Mouse (Mus musculus): ENCODE results near the gene Jak2. TPM values are rescaled to one million over a fixed set of nuclear protein-coding genes. Genes with fewer than 3 reads are reported as not detected.

Jak2 gene
- polyA plus RNA-seq, 1 experiment = 7.0 TPM

DNA sequence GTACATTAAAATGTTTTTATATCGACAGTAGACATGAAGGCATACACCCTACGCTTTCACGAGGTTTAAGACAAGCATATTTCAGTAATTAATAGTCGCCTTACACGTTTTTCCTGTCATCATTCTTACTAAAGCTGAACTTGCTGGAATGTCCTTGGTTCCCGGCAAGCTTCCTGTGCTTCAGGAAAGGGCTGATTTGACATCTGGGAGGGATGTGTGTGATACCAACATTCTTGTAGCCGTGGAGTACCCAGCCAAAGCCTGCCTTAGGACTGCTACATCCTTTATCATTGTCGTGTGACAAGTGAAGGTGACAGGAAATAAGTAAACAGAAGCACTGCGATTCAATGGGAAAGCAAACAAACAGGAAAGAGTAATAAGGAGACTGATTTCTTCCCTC is 13.5 kb upstream of the Jak2 start:
- WGBS = 47% methylated on average over 9 of the region's 9 CpGs
- Histone ChIP-seq H3K4me3 (ENCODE audit: insufficient read depth, low read depth, low read length) (no peak overlapping the region), H3K27ac (ENCODE audit: insufficient read depth, low read depth, low read length) (no peak overlapping the region), H3K4me1 (ENCODE audit: control insufficient read depth, insufficient read depth, low read length) (peaks cover 4% of the 10 kb centered on the region; the same call in 1 of the 2 replicates), H3K36me3 (ENCODE audit: control insufficient read depth, insufficient read depth, low read length) (no peaks in the 10 kb centered on the region), H3K27me3 (replicated peaks; ENCODE audit: control insufficient read depth, insufficient read depth, low read length) (no peaks in the 10 kb centered on the region)
- TF ChIP-seq CTCF (conservative IDR thresholded peaks at IDR 0.05; ENCODE audit: insufficient read depth, insufficient read length, low read depth, low read length) (no peak), POLR2A (IDR thresholded peaks at IDR 0.05; ENCODE audit: low read depth, low read length) (no peak)
- DNase-seq = peak; percentile 39

DNA sequence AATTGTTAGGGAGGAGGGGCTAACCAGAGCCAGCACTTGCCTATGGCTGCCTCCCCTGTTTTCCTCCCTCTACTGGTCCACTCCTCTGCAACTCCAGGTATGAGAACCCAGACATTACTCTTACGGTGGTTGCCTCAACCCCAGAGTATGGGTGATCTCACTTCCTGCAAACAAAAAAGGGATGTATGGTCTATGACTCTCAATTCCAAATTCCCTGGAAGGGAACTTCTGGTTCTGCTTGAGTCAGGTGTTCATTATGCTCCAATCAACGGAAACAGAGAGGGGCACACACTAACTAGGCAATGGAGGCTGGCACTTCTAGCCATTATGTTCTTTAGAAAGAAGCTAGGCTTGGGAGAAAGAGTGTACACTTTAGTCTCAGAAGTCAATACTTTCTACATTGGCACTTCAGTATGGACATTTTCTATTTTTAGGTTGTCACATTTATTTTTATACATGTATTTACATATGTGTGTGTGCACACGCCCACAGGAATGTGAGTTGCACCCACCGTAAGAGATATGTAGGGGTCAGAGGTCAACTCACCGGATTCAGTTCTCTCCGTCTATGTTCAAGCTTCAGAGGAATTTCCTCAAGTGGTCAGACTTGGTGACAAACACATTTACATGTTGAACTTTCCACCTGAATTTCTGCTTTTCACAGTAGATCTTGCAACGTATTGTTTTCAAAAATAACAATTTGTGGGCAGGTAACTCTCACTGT is 12.0 kb upstream of the Jak2 start:
- H3K27ac ChIP-seq (ENCODE audit: insufficient read depth, low read depth, low read length) = no peak overlapping the region
- WGBS = 73% methylated on average over 7 of the region's 7 CpGs
- DNase-seq = no peak
- H3K36me3 ChIP-seq (ENCODE audit: control insufficient read depth, insufficient read depth, low read length) = no peaks in the 10 kb centered on the region
- TF ChIP-seq POLR2A (IDR thresholded peaks at IDR 0.05; ENCODE audit: low read depth, low read length) (no peak), CTCF (conservative IDR thresholded peaks at IDR 0.05; ENCODE audit: insufficient read depth, insufficient read length, low read depth, low read length) (no peak)
- H3K27me3 ChIP-seq (replicated peaks; ENCODE audit: control insufficient read depth, insufficient read depth, low read length) = no peaks in the 10 kb centered on the region
- no peak overlapping the region for H3K4me3 ChIP-seq (ENCODE audit: insufficient read depth, low read depth, low read length)
- peaks cover 4% of the 10 kb centered on the region; the same call in 1 of the 2 replicates for H3K4me1 ChIP-seq (ENCODE audit: control insufficient read depth, insufficient read depth, low read length)

DNA sequence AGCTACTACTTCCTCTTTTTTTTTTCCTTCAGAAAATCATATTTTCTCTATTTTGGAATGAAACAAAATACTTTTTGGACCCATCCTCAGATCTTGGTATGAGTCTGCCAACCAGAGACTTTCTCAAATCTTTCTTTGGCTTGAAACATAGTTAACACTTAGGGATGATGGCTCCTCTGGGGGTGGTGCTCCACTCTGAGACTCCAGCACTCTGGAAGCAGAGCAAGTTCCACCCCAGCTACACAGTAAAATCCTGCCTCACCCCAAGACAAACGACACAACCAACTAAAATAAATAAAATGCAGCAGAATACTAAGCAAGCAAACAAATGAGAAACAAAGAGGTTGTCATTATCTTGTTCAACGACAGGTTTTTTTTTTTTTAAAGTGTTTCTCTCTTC is 11.0 kb upstream of the Jak2 start:
- H3K27ac ChIP-seq (ENCODE audit: insufficient read depth, low read depth, low read length) = no peak overlapping the region
- no peak for DNase-seq
- no peaks in the 10 kb centered on the region for H3K27me3 ChIP-seq (replicated peaks; ENCODE audit: control insufficient read depth, insufficient read depth, low read length)
- TF ChIP-seq POLR2A (IDR thresholded peaks at IDR 0.05; ENCODE audit: low read depth, low read length) (no peak), CTCF (conservative IDR thresholded peaks at IDR 0.05; ENCODE audit: insufficient read depth, insufficient read length, low read depth, low read length) (no peak)
- peaks cover 4% of the 10 kb centered on the region; the same call in 1 of the 2 replicates for H3K4me1 ChIP-seq (ENCODE audit: control insufficient read depth, insufficient read depth, low read length)
- no peak overlapping the region for H3K4me3 ChIP-seq (ENCODE audit: insufficient read depth, low read depth, low read length)
- WGBS = 64% methylated on average over 2 of the region's 2 CpGs
- H3K36me3 ChIP-seq (ENCODE audit: control insufficient read depth, insufficient read depth, low read length) = no peaks in the 10 kb centered on the region

DNA sequence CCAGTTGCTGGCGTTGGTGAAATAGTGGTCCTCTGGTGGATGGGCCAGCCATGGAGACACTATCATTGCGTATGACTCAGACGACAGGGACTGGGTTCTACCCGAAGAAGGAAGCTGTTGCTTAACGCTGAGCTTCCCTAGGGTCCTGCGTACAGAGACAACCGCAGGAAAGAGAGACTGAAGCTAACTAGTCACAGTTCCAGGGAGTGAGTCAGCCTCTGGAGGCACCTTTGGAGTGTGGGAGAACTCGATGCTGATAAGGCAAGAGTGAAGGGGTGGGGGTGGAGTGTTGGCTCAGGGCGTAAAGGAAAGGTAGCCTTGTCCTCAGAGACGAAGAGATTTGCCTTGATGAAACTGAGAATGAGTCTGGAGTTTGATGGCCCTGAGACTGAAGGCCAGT is 10.0 kb upstream of the Jak2 start:
- Histone ChIP-seq H3K27ac (ENCODE audit: insufficient read depth, low read depth, low read length) (no peak overlapping the region), H3K4me3 (ENCODE audit: insufficient read depth, low read depth, low read length) (no peak overlapping the region), H3K27me3 (replicated peaks; ENCODE audit: control insufficient read depth, insufficient read depth, low read length) (no peaks in the 10 kb centered on the region), H3K4me1 (ENCODE audit: control insufficient read depth, insufficient read depth, low read length) (peaks cover 4% of the 10 kb centered on the region; the same call in 1 of the 2 replicates), H3K36me3 (ENCODE audit: control insufficient read depth, insufficient read depth, low read length) (no peaks in the 10 kb centered on the region)
- 80% methylated on average over 10 of the region's 10 CpGs for WGBS
- DNase-seq = no peak
- no peak for TF ChIP-seq POLR2A (IDR thresholded peaks at IDR 0.05; ENCODE audit: low read depth, low read length)
- TF ChIP-seq CTCF (conservative IDR thresholded peaks at IDR 0.05; ENCODE audit: insufficient read depth, insufficient read length, low read depth, low read length) = no peak

DNA sequence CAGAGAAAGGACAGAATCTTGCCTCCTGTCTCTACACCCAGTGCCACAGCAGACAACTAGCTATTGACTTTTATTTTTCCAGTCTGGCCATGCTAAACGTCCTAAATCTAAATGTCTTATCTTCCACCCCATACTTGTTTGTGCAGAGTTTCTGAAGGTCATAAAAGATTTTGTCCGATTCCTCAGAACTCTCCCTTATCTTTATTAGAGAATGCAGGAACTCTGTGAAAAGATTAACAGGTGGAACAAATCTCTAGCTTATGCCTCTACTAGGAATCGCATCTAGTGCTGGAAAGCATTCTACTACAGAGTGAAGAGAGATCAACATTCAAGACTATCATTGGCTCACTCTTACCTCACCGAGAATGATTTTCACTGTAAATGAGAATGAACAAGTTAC is 1.7 kb upstream of the Jak2 start:
- DNase-seq = no peak
- no peaks in the 10 kb centered on the region for H3K36me3 ChIP-seq (ENCODE audit: control insufficient read depth, insufficient read depth, low read length)
- H3K27ac ChIP-seq (ENCODE audit: insufficient read depth, low read depth, low read length) = no peak overlapping the region
- peaks cover 3% of the 10 kb centered on the region; the same call in 1 of the 2 replicates for H3K4me1 ChIP-seq (ENCODE audit: control insufficient read depth, insufficient read depth, low read length)
- no peak overlapping the region for H3K4me3 ChIP-seq (ENCODE audit: insufficient read depth, low read depth, low read length)
- WGBS = 65% methylated on average over 4 of the region's 4 CpGs
- no peaks in the 10 kb centered on the region for H3K27me3 ChIP-seq (replicated peaks; ENCODE audit: control insufficient read depth, insufficient read depth, low read length)
- no peak for TF ChIP-seq POLR2A (IDR thresholded peaks at IDR 0.05; ENCODE audit: low read depth, low read length)

DNA sequence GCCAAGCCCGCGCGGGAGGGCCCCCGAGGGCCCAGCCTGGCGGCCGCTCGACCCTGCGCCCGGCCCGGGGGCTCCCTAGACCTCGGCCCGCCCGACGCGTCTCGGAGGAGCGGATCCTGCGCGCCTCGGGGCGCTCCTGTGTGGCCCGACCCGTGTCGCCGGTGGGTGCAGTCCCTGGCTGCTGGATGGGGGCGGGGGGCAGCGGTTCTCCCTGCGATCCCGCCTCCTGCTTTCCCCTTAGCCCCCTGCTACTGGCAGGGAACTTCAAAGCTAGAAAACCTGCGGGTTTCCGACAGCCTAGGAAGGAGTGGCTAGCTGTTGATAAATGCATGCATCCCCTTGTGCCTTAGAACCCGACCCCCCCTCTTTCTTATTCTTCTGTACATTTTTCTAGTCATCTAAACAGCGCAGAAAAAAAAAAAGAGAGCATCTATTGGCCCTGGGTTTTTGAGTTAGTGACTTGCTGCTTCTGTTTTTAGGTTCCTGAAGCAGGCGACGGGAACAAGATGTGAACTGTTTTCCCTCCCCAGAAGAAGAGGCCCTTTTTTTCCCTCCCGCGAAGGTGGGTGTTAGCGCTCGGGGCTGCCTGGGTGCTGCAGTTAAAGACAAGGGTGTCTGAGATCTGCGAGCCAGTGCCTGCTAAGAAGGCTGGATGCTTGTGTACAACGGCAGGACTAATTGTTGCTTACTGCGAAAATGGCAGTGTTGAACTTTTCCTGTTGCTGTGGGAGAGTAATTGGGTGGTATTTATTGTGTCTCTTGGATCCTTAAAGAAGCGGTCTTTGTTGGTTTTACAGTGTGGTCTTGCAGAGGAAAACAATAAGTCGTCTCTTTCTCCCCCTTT is 552 bp downstream of the Jak2 start:
- Histone ChIP-seq H3K4me3 (ENCODE audit: insufficient read depth, low read depth, low read length) (peak overlapping the region; percentile 89), H3K27ac (ENCODE audit: insufficient read depth, low read depth, low read length) (peak overlapping the region; percentile 84), H3K36me3 (ENCODE audit: control insufficient read depth, insufficient read depth, low read length) (no peaks in the 10 kb centered on the region), H3K27me3 (replicated peaks; ENCODE audit: control insufficient read depth, insufficient read depth, low read length) (no peaks in the 10 kb centered on the region), H3K4me1 (ENCODE audit: control insufficient read depth, insufficient read depth, low read length) (peaks cover 3% of the 10 kb centered on the region; the same call in 1 of the 2 replicates)
- DNase-seq = peak; percentile 30
- TF ChIP-seq CTCF (conservative IDR thresholded peaks at IDR 0.05; ENCODE audit: insufficient read depth, insufficient read length, low read depth, low read length) (no peak), POLR2A (IDR thresholded peaks at IDR 0.05; ENCODE audit: low read depth, low read length) (no peak)
- under 1% methylated on average over 44 of the region's 44 CpGs for WGBS

Measured in kidney, adult 2 months (tissue).